Mouse (Mus musculus): ENCODE results near the gene Npy. TPM values are rescaled to one million over a fixed set of nuclear protein-coding genes. Genes with fewer than 3 reads are reported as not detected.

The Npy gene
- polyA plus RNA-seq, 1 experiment from 2014 or later, result 1.3 TPM

- Histone ChIP-seq H3K27ac (ENCODE audit: low read depth, low read length) (no peak overlapping the region), H3K27me3 (replicated peaks; ENCODE audit: control insufficient read depth, insufficient read depth, low read length) (no peaks in the 10 kb centered on the region), H3K9ac (ENCODE audit: low read depth, low read length) (no peak overlapping the region), H3K36me3 (ENCODE audit: control insufficient read depth, insufficient read depth) (no peaks in the 10 kb centered on the region), H3K4me2 (replicated peaks; ENCODE audit: low read depth) (no peak overlapping the region), H3K4me3 (ENCODE audit: low read depth, low read length) (no peak overlapping the region), H3K4me1 (replicated peaks; ENCODE audit: control insufficient read depth, insufficient read depth, low read length) (no peaks in the 10 kb centered on the region), H3K9me3 (ENCODE audit: control insufficient read depth) (no peaks in the 10 kb centered on the region)
- ATAC-seq, result no peak
- WGBS, result 82% methylated on average over 5 of the region's 5 CpGs
- no peak for TF ChIP-seq CTCF (IDR thresholded peaks at IDR 0.05; ENCODE audit: low read depth)
Measured at GRCm38 (mm10) chr6:49781852-49782251, 40.7 kb upstream of the Npy start.

- ATAC-seq, result peak; percentile 63; the same call in 1 of the 2 replicates
- Histone ChIP-seq H3K27ac (ENCODE audit: low read depth, low read length) (no peak overlapping the region), H3K9me3 (ENCODE audit: control insufficient read depth) (no peaks in the 10 kb centered on the region), H3K27me3 (replicated peaks; ENCODE audit: control insufficient read depth, insufficient read depth, low read length) (no peaks in the 10 kb centered on the region), H3K36me3 (ENCODE audit: control insufficient read depth, insufficient read depth) (no peaks in the 10 kb centered on the region), H3K4me3 (ENCODE audit: low read depth, low read length) (no peak overlapping the region), H3K9ac (ENCODE audit: low read depth, low read length) (no peak overlapping the region), H3K4me1 (replicated peaks; ENCODE audit: control insufficient read depth, insufficient read depth, low read length) (no peaks in the 10 kb centered on the region), H3K4me2 (replicated peaks; ENCODE audit: low read depth) (no peak overlapping the region)
- TF ChIP-seq CTCF (IDR thresholded peaks at IDR 0.05; ENCODE audit: low read depth), result no peak
- 49% methylated on average over 7 of the region's 7 CpGs for WGBS
Measured at GRCm38 (mm10) chr6:49782679-49783078, 39.8 kb upstream of the Npy start.

- WGBS, result 87% methylated on average over 12 of the region's 12 CpGs
- Histone ChIP-seq H3K9me3 (ENCODE audit: control insufficient read depth) (no peaks in the 10 kb centered on the region), H3K27me3 (replicated peaks; ENCODE audit: control insufficient read depth, insufficient read depth, low read length) (no peaks in the 10 kb centered on the region), H3K27ac (ENCODE audit: low read depth, low read length) (no peak overlapping the region), H3K4me2 (replicated peaks; ENCODE audit: low read depth) (no peak overlapping the region), H3K36me3 (ENCODE audit: control insufficient read depth, insufficient read depth) (no peaks in the 10 kb centered on the region), H3K4me3 (ENCODE audit: low read depth, low read length) (no peak overlapping the region), H3K4me1 (replicated peaks; ENCODE audit: control insufficient read depth, insufficient read depth, low read length) (no peaks in the 10 kb centered on the region), H3K9ac (ENCODE audit: low read depth, low read length) (no peak overlapping the region)
- TF ChIP-seq CTCF (IDR thresholded peaks at IDR 0.05; ENCODE audit: low read depth), result no peak
- ATAC-seq, result no peak
Measured at GRCm38 (mm10) chr6:49792524-49792923, 30.0 kb upstream of the Npy start.

GRCm38 (mm10) chr6:49804105-49804504 is 18.4 kb upstream of the Npy start:
- no peaks in the 10 kb centered on the region for H3K4me1 ChIP-seq (replicated peaks; ENCODE audit: control insufficient read depth, insufficient read depth, low read length)
- ATAC-seq, result no peak
- H3K4me3 ChIP-seq (ENCODE audit: low read depth, low read length), result no peak overlapping the region
- WGBS, result 36% methylated on average over 8 of the region's 8 CpGs
- TF ChIP-seq CTCF (IDR thresholded peaks at IDR 0.05; ENCODE audit: low read depth), result no peak
- no peak overlapping the region for H3K9ac ChIP-seq (ENCODE audit: low read depth, low read length)
- H3K27me3 ChIP-seq (replicated peaks; ENCODE audit: control insufficient read depth, insufficient read depth, low read length), result 0 out of 2 replicates have a peak, but pooled peaks cover 2% of the 10 kb centered on the region
- H3K27ac ChIP-seq (ENCODE audit: low read depth, low read length), result no peak overlapping the region
- H3K36me3 ChIP-seq (ENCODE audit: control insufficient read depth, insufficient read depth), result no peaks in the 10 kb centered on the region
- no peaks in the 10 kb centered on the region for H3K9me3 ChIP-seq (ENCODE audit: control insufficient read depth)
- no peak overlapping the region for H3K4me2 ChIP-seq (replicated peaks; ENCODE audit: low read depth)

GRCm38 (mm10) chr6:49808076-49808475 is 14.4 kb upstream of the Npy start:
- Histone ChIP-seq H3K36me3 (ENCODE audit: control insufficient read depth, insufficient read depth) (no peaks in the 10 kb centered on the region), H3K9me3 (ENCODE audit: control insufficient read depth) (no peaks in the 10 kb centered on the region), H3K27me3 (replicated peaks; ENCODE audit: control insufficient read depth, insufficient read depth, low read length) (0 out of 2 replicates have a peak, but pooled peaks cover 3% of the 10 kb centered on the region), H3K4me2 (replicated peaks; ENCODE audit: low read depth) (peak overlapping the region; percentile 37), H3K4me1 (replicated peaks; ENCODE audit: control insufficient read depth, insufficient read depth, low read length) (no peaks in the 10 kb centered on the region), H3K27ac (ENCODE audit: low read depth, low read length) (no peak overlapping the region), H3K9ac (ENCODE audit: low read depth, low read length) (no peak overlapping the region), H3K4me3 (ENCODE audit: low read depth, low read length) (no peak overlapping the region)
- no peak for TF ChIP-seq CTCF (IDR thresholded peaks at IDR 0.05; ENCODE audit: low read depth)
- WGBS, result 32% methylated on average over 13 of the region's 13 CpGs
- no peak for ATAC-seq

- TF ChIP-seq CTCF (IDR thresholded peaks at IDR 0.05; ENCODE audit: low read depth), result no peak
- H3K4me3 ChIP-seq (ENCODE audit: low read depth, low read length), result no peak overlapping the region
- H3K4me1 ChIP-seq (replicated peaks; ENCODE audit: control insufficient read depth, insufficient read depth, low read length), result no peaks in the 10 kb centered on the region
- H3K9me3 ChIP-seq (ENCODE audit: control insufficient read depth), result no peaks in the 10 kb centered on the region
- no peaks in the 10 kb centered on the region for H3K36me3 ChIP-seq (ENCODE audit: control insufficient read depth, insufficient read depth)
- H3K4me2 ChIP-seq (replicated peaks; ENCODE audit: low read depth), result no peak overlapping the region
- no peak overlapping the region for H3K9ac ChIP-seq (ENCODE audit: low read depth, low read length)
- H3K27ac ChIP-seq (ENCODE audit: low read depth, low read length), result no peak overlapping the region
- 68% methylated on average over 5 of the region's 5 CpGs for WGBS
- H3K27me3 ChIP-seq (replicated peaks; ENCODE audit: control insufficient read depth, insufficient read depth, low read length), result peaks cover 28% of the 10 kb centered on the region
- ATAC-seq, result no peak
Measured at GRCm38 (mm10) chr6:49817183-49817582, 5.3 kb upstream of the Npy start.

- no peaks in the 10 kb centered on the region for H3K36me3 ChIP-seq (ENCODE audit: control insufficient read depth, insufficient read depth)
- no peaks in the 10 kb centered on the region for H3K9me3 ChIP-seq (ENCODE audit: control insufficient read depth)
- 77% methylated on average over 6 of the region's 6 CpGs for WGBS
- H3K4me2 ChIP-seq (replicated peaks; ENCODE audit: low read depth), result no peak overlapping the region
- H3K9ac ChIP-seq (ENCODE audit: low read depth, low read length), result no peak overlapping the region
- ATAC-seq, result no peak
- no peak overlapping the region for H3K4me3 ChIP-seq (ENCODE audit: low read depth, low read length)
- H3K27me3 ChIP-seq (replicated peaks; ENCODE audit: control insufficient read depth, insufficient read depth, low read length), result peaks cover 32% of the 10 kb centered on the region
- H3K4me1 ChIP-seq (replicated peaks; ENCODE audit: control insufficient read depth, insufficient read depth, low read length), result 0 out of 2 replicates have a peak, but pooled peaks cover 2% of the 10 kb centered on the region
- no peak overlapping the region for H3K27ac ChIP-seq (ENCODE audit: low read depth, low read length)
- TF ChIP-seq CTCF (IDR thresholded peaks at IDR 0.05; ENCODE audit: low read depth), result no peak
Measured at GRCm38 (mm10) chr6:49817625-49818024, 4.9 kb upstream of the Npy start.
